Comparison of ENCODE assay signal across 10 mouse cellular contexts in the genomic region with DNA sequence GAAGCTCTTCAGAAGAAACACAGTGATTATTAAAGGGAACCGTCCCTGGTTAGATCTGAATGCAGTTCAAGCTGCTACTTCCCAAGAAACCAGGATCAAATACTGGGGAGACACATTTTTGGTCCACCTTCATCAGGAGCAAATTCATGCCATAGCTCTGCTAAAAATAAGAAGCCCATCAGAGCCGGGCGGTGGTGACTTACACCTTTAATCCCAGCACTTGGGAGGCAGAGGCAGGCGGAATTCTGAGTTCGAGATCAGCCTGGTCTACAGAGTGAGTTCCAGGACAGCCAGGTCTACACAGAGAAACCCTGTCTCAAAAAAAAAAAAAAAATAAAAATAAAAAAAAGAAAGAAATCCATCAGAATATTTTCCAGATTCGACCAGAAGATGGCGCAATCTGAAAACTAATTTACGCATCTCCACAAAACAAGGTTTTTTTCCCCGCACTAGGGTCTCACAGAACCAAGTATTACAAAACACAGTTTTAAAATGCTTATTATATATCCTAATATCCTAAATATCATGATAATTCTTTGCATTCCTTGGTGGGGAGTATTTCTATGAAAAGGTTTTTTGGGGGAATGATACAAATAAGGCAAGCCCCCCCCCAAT. TPM values are rescaled to one million over a fixed set of nuclear protein-coding genes. Genes with fewer than 3 reads are reported as not detected.
DNase-seq lines count a peak whose midpoint lies in the region; ATAC-seq lines count a peak whose summit lies in the region.
"Had no signal": no experiment of that assay in that cellular context is flagged by ENCODE, and none has a peak within 500 bp of the region (broad histone marks: within the 10 kb centered on the region; RNA-seq: fewer than 3 reads in every experiment).

No protein-coding gene starts in this region.

- no peaks in the 10 kb centered on the region for H3K4me1 ChIP-seq in neural tube, embryonic 15.5 days

- H3K27ac ChIP-seq in neural tube, embryonic 15.5 days (replicated peaks), result no peak overlapping the region

- H3K27me3 ChIP-seq in neural tube, embryonic 15.5 days (replicated peaks), result no peaks in the 10 kb centered on the region

- peak; percentile 92 for DNase-seq in heart, adult 11 months
- no peak for DNase-seq in heart, postnatal 36 days
- peak; percentile 40 for DNase-seq in right cerebral cortex, postnatal 4 days
- no peak for DNase-seq in right cerebral cortex, postnatal 36 days (ENCODE audit: low spot score in 2 of 2)
- DNase-seq in forelimb bud, embryonic 11.5 days (ENCODE audit: low read depth, low spot score), result peak; percentile 63
- no peak for DNase-seq in ovary, postnatal 36 days (ENCODE audit: low spot score)
- DNase-seq in urinary bladder, postnatal 4 days (ENCODE audit: low spot score in 2 of 2), result no peak

- intact Hi-C loops in heart, postnatal 36 days (cut with DNase I), result loop anchor here (1.0 to 5.0 kb wide), 2 partner anchors 239 to 395 kb away; no protein-coding TSS in a partner anchor

- no peak for ATAC-seq in neural tube, embryonic 15.5 days (ENCODE audit: low FRiP score)

- WGBS in neural tube, embryonic 15.5 days, result 57% methylated on average over 9 of the region's 9 CpGs

- no peak overlapping the region for H3K9ac ChIP-seq in neural tube, embryonic 15.5 days (replicated peaks)

- no peak overlapping the region for H3K4me3 ChIP-seq in neural tube, embryonic 15.5 days (replicated peaks)

- no peaks in the 10 kb centered on the region for H3K9me3 ChIP-seq in neural tube, embryonic 15.5 days (replicated peaks)

- H3K36me3 ChIP-seq in neural tube, embryonic 15.5 days, result no peaks in the 10 kb centered on the region

- peak overlapping the region; percentile 15; the same call in 1 of the 2 replicates for H3K4me2 ChIP-seq in neural tube, embryonic 15.5 days

RNA-seq across cellular contexts. Expression of gene 1700012B07Rik, which starts 45.4 kb away (rescaled TPM):
- not detected for total RNA-seq in heart, postnatal 36 days (2021)
- not detected in 2 replicates for polyA plus RNA-seq in neural tube, embryonic 15.5 days (2015; fragmentation: Nextera tagmentation; extraction: Ambion mirVana)
- total RNA-seq: layer of hippocampus, adult 18-20 months had no signal
- polyA plus RNA-seq: neural tube, embryonic 14.5 days had no signal

Comparison
In these comparisons a context has a peak if more than half of its experiments do, and no peak if none do; other contexts are left out.
1. DNase-seq: peak in heart, adult 11 months (single experiment), right cerebral cortex, postnatal 4 days (single experiment) and forelimb bud, embryonic 11.5 days (single experiment); none in heart, postnatal 36 days (0 of 2), right cerebral cortex, postnatal 36 days (0 of 2), ovary, postnatal 36 days (single experiment) and urinary bladder, postnatal 4 days (0 of 2).